Mouse (Mus musculus): ENCODE results near the gene Sh3kbp1. TPM values are rescaled to one million over a fixed set of nuclear protein-coding genes. Genes with fewer than 3 reads are reported as not detected.

Gene Sh3kbp1
- polyA plus RNA-seq, 1 experiment from 2014 or later, result 45.7 TPM

- Histone ChIP-seq H3K27ac (no peak overlapping the region), H3K4me3 (no peak overlapping the region), H3K9ac (no peak overlapping the region), H3K4me2 (replicated peaks) (no peak overlapping the region), H3K4me1 (no peaks in the 10 kb centered on the region), H3K27me3 (peaks cover 13% of the 10 kb centered on the region), H3K36me3 (no peaks in the 10 kb centered on the region), H3K9me3 (replicated peaks) (no peaks in the 10 kb centered on the region)
- WGBS, result 84% methylated on average over 2 of the region's 2 CpGs
- ATAC-seq (ENCODE audit: low FRiP score), result no peak
Observed at GRCm38 (mm10) chrX:159872521-159872920, 245.4 kb downstream of the Sh3kbp1 start.

- Histone ChIP-seq H3K9ac (no peak overlapping the region), H3K9me3 (replicated peaks) (no peaks in the 10 kb centered on the region), H3K27me3 (peaks cover 16% of the 10 kb centered on the region), H3K4me3 (no peak overlapping the region), H3K27ac (no peak overlapping the region), H3K4me2 (replicated peaks) (no peak overlapping the region), H3K4me1 (no peaks in the 10 kb centered on the region), H3K36me3 (no peaks in the 10 kb centered on the region)
- ATAC-seq (ENCODE audit: low FRiP score), result no peak
- WGBS, result 84% methylated on average over 1 of the region's 1 CpGs
Observed at GRCm38 (mm10) chrX:159877770-159878169, 250.7 kb downstream of the Sh3kbp1 start.

- H3K4me2 ChIP-seq (replicated peaks), result no peak overlapping the region
- H3K36me3 ChIP-seq, result no peaks in the 10 kb centered on the region
- H3K9me3 ChIP-seq (replicated peaks), result no peaks in the 10 kb centered on the region
- peaks cover 24% of the 10 kb centered on the region for H3K27me3 ChIP-seq
- no peak overlapping the region for H3K4me3 ChIP-seq
- no peaks in the 10 kb centered on the region for H3K4me1 ChIP-seq
- H3K9ac ChIP-seq, result no peak overlapping the region
- 68% methylated on average over 3 of the region's 3 CpGs for WGBS
- H3K27ac ChIP-seq, result no peak overlapping the region
- no peak for ATAC-seq (ENCODE audit: low FRiP score)
Observed at GRCm38 (mm10) chrX:159879455-159879854, 252.4 kb downstream of the Sh3kbp1 start.

GRCm38 (mm10) chrX:159881576-159881975 is 254.5 kb downstream of the Sh3kbp1 start:
- Histone ChIP-seq H3K27me3 (peaks cover 40% of the 10 kb centered on the region), H3K4me2 (replicated peaks) (no peak overlapping the region)
- no peak for ATAC-seq (ENCODE audit: low FRiP score)

GRCm38 (mm10) chrX:159896536-159896935 is 269.5 kb downstream of the Sh3kbp1 start:
- WGBS, result 85% methylated on average over 4 of the region's 4 CpGs
- no peaks in the 10 kb centered on the region for H3K4me1 ChIP-seq
- H3K27me3 ChIP-seq, result peaks cover 14% of the 10 kb centered on the region
- H3K4me2 ChIP-seq (replicated peaks), result no peak overlapping the region
- no peak overlapping the region for H3K9ac ChIP-seq
- H3K9me3 ChIP-seq (replicated peaks), result no peaks in the 10 kb centered on the region
- no peak for ATAC-seq (ENCODE audit: low FRiP score)
- no peaks in the 10 kb centered on the region for H3K36me3 ChIP-seq
- no peak overlapping the region for H3K27ac ChIP-seq
- no peak overlapping the region for H3K4me3 ChIP-seq

More at GRCm38 (mm10) chrX:159881576-159881975, 254.5 kb downstream of the Sh3kbp1 start:
- Histone ChIP-seq H3K4me3 (no peak overlapping the region), H3K27ac (no peak overlapping the region), H3K4me1 (no peaks in the 10 kb centered on the region), H3K36me3 (no peaks in the 10 kb centered on the region), H3K9me3 (replicated peaks) (no peaks in the 10 kb centered on the region), H3K9ac (no peak overlapping the region)
- 79% methylated on average over 5 of the region's 5 CpGs for WGBS

- Histone ChIP-seq H3K27ac (no peak overlapping the region), H3K27me3 (peaks cover 18% of the 10 kb centered on the region), H3K9ac (no peak overlapping the region), H3K9me3 (replicated peaks) (no peaks in the 10 kb centered on the region), H3K4me3 (no peak overlapping the region), H3K4me1 (no peaks in the 10 kb centered on the region), H3K4me2 (replicated peaks) (no peak overlapping the region), H3K36me3 (no peaks in the 10 kb centered on the region)
- no peak for ATAC-seq (ENCODE audit: low FRiP score)
- 55% methylated on average over 2 of the region's 2 CpGs for WGBS
Observed at GRCm38 (mm10) chrX:159898110-159898509, 271.0 kb downstream of the Sh3kbp1 start.

GRCm38 (mm10) chrX:159899121-159899520 is 272.0 kb downstream of the Sh3kbp1 start:
- Histone ChIP-seq H3K27me3 (peaks cover 20% of the 10 kb centered on the region), H3K9ac (no peak overlapping the region), H3K4me1 (no peaks in the 10 kb centered on the region), H3K4me3 (no peak overlapping the region), H3K36me3 (no peaks in the 10 kb centered on the region), H3K4me2 (replicated peaks) (no peak overlapping the region), H3K9me3 (replicated peaks) (no peaks in the 10 kb centered on the region), H3K27ac (no peak overlapping the region)
- WGBS, result 83% methylated on average over 2 of the region's 2 CpGs
- no peak for ATAC-seq (ENCODE audit: low FRiP score)

GRCm38 (mm10) chrX:159903421-159903820 is 276.3 kb downstream of the Sh3kbp1 start:
- no peaks in the 10 kb centered on the region for H3K36me3 ChIP-seq
- peaks cover 24% of the 10 kb centered on the region for H3K27me3 ChIP-seq
- H3K9ac ChIP-seq, result no peak overlapping the region
- no peak overlapping the region for H3K4me3 ChIP-seq
- no peaks in the 10 kb centered on the region for H3K9me3 ChIP-seq (replicated peaks)
- no peak overlapping the region for H3K27ac ChIP-seq
- 84% methylated on average over 3 of the region's 3 CpGs for WGBS
- no peaks in the 10 kb centered on the region for H3K4me1 ChIP-seq
- no peak overlapping the region for H3K4me2 ChIP-seq (replicated peaks)
- no peak for ATAC-seq (ENCODE audit: low FRiP score)

- no peak for ATAC-seq (ENCODE audit: low FRiP score)
Observed at GRCm38 (mm10) chrX:159907703-159908102, 280.6 kb downstream of the Sh3kbp1 start.

GRCm38 (mm10) chrX:159909446-159910277 is 282.6 kb downstream of the Sh3kbp1 start:
- Histone ChIP-seq H3K4me2 (replicated peaks) (no peak overlapping the region), H3K9me3 (replicated peaks) (no peaks in the 10 kb centered on the region), H3K9ac (no peak overlapping the region), H3K36me3 (no peaks in the 10 kb centered on the region), H3K4me3 (no peak overlapping the region), H3K4me1 (no peaks in the 10 kb centered on the region), H3K27ac (no peak overlapping the region), H3K27me3 (peaks cover 23% of the 10 kb centered on the region)
- WGBS, result 80% methylated on average over 6 of the region's 6 CpGs
- no peak for ATAC-seq (ENCODE audit: low FRiP score)

More at GRCm38 (mm10) chrX:159907703-159908102, 280.6 kb downstream of the Sh3kbp1 start:
- H3K9me3 ChIP-seq (replicated peaks), result no peaks in the 10 kb centered on the region
- H3K9ac ChIP-seq, result no peak overlapping the region
- H3K36me3 ChIP-seq, result no peaks in the 10 kb centered on the region
- no peak overlapping the region for H3K4me3 ChIP-seq
- 95% methylated on average over 1 of the region's 1 CpGs for WGBS
- H3K4me1 ChIP-seq, result no peaks in the 10 kb centered on the region
- peaks cover 25% of the 10 kb centered on the region for H3K27me3 ChIP-seq
- no peak overlapping the region for H3K4me2 ChIP-seq (replicated peaks)
- H3K27ac ChIP-seq, result no peak overlapping the region

GRCm38 (mm10) chrX:159910600-159910999 is 283.5 kb downstream of the Sh3kbp1 start:
- no peak overlapping the region for H3K4me3 ChIP-seq
- peaks cover 21% of the 10 kb centered on the region for H3K27me3 ChIP-seq
- no peak overlapping the region for H3K9ac ChIP-seq
- H3K27ac ChIP-seq, result no peak overlapping the region
- no peak overlapping the region for H3K4me2 ChIP-seq (replicated peaks)
- no peaks in the 10 kb centered on the region for H3K4me1 ChIP-seq
- 79% methylated on average over 3 of the region's 3 CpGs for WGBS
- ATAC-seq (ENCODE audit: low FRiP score), result no peak
- H3K36me3 ChIP-seq, result no peaks in the 10 kb centered on the region
- H3K9me3 ChIP-seq (replicated peaks), result no peaks in the 10 kb centered on the region

GRCm38 (mm10) chrX:159911613-159912012 is 284.5 kb downstream of the Sh3kbp1 start:
- Histone ChIP-seq H3K27ac (no peak overlapping the region), H3K4me1 (no peaks in the 10 kb centered on the region), H3K36me3 (no peaks in the 10 kb centered on the region), H3K9ac (no peak overlapping the region), H3K4me2 (replicated peaks) (no peak overlapping the region), H3K4me3 (no peak overlapping the region), H3K27me3 (peaks cover 14% of the 10 kb centered on the region), H3K9me3 (replicated peaks) (no peaks in the 10 kb centered on the region)
- no peak for ATAC-seq (ENCODE audit: low FRiP score)
- WGBS, result 78% methylated on average over 4 of the region's 4 CpGs

GRCm38 (mm10) chrX:159912061-159912460 is 285.0 kb downstream of the Sh3kbp1 start:
- ATAC-seq (ENCODE audit: low FRiP score), result no peak
- Histone ChIP-seq H3K4me1 (no peaks in the 10 kb centered on the region), H3K27me3 (peaks cover 14% of the 10 kb centered on the region), H3K36me3 (no peaks in the 10 kb centered on the region), H3K9ac (no peak overlapping the region), H3K4me3 (no peak overlapping the region), H3K4me2 (replicated peaks) (no peak overlapping the region), H3K27ac (no peak overlapping the region), H3K9me3 (replicated peaks) (no peaks in the 10 kb centered on the region)
- 82% methylated on average over 3 of the region's 3 CpGs for WGBS

Measured in hindbrain, embryonic 12.5 days (tissue).